Mouse (Mus musculus) retina, embryonic 14.5 days (tissue): ENCODE data around the gene Hmgcr.

Experiments
- DNase-seq: peaks from one replicate; pipeline ENCODE4 v3.0.0-alpha.2; 2015; ENCODE audit warnings: low spot score

The Hmgcr gene

DNA sequence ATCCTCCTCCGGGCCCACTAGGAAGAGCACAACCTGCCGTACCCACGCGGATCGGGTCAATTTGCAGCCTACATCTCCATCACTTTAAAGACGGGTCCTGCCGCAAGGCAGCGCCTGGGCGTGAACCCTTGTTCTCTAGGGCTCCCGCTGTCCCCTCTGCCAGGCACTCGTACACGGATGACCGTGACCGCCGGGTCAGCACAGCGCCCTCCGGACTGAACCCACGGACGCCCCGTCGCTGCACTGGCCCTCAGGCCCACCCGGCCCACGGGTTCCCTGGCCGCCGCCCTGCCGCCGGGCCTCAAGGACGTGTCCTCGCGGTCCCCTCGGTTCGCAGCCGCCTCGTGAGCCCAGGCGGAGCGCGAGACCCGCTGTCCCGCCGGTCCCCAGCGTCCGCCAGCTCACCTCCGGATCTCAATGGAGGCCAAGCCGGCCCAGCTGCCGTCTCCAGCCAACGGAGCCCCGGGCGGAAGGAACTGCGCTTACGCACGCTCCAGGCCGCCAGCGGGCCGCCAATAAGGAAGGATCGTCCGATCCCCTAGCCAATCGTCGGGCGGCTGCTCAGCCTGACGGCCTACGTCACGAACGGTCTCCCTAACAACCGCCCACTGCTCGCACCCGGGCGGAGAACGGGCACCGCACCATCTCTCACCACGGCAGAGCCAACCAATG is at the start of gene Hmgcr:
Gene Hmgcr (minus strand): TSS at position 531 of the 672 bp plus-strand sequence.
- peak; percentile 98 for DNase-seq

DNA sequence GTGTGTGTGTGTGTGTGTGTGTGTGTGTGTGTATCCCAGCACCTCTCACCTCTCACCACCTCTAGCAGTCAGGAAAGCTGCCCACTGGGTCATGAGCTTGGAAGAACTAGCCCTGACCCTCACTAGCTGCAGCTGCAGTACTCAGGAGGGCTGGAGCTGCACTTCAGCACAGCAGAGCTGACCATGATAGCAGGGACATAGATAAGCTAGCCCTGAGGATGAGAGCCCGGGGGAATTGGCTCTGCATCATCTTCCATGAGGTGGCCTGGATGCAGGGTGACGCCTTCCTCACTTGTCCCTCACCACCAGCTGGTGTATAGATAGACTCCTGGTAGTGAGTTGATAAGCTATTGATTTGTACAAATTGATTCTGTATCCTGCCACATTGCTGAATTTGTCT is 49.3 kb upstream of the Hmgcr start:
- DNase-seq, result no peak

GRCm38 (mm10) chr13:96717821-96718220 is 47.1 kb upstream of the Hmgcr start:
- no peak for DNase-seq

DNA sequence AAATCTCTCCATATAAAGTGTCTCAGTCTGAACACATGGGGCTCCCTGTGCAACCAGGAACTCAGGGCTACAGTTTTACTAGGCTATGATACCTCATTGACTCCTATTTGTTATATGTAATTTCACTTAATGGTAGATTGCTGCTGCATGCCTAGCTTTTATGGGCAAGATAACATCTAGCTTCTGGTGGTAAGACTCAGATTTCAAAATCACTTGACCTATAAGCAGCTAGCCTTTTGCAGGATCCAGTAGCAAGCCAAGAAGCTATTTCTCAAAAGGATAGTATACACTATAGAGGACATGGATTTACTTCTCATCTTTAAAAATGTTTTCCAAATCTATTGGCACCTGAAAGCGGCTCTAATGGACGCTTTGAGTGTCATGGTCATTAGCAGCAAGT is 45.6 kb upstream of the Hmgcr start:
- DNase-seq, result no peak

GRCm38 (mm10) chr13:96709269-96710233 is 38.8 kb upstream of the Hmgcr start:
- DNase-seq, result no peak

DNA sequence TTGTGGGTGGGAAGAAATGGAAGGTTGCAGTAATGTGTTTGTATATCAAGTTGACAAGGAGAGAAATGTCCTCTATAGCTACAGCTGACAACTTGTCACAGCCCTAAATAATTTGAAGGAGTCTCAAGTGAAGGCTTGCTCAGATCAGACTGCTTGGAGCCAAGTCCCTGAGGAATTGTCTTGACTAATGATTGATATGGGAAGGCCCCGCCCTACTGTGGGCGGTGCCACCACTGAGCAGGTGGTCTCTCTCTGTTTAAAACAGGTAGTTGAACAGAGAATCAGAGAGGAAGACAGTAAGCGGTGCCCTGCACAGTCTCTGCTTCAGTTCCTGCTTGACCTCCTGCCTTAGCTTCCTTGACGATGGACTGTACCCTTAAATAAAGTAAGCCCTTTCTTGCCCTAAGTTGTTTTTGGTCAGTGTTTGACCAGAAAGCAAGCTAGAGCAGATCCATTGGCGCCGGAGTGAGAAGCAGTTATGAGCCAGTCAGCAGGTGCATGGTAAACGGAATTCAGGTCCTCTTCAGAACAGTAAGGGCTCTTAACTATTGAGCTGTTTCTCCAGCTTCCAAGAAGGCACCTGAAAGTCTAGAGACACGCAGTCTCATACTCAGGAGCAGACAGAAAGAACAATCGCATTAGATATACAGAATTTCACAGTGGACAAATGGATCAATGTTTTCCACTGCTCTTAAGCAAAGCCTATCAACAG is 32.0 kb upstream of the Hmgcr start:
- no peak for DNase-seq

- DNase-seq, result no peak
Observed at GRCm38 (mm10) chr13:96697805-96698586, 27.3 kb upstream of the Hmgcr start.

DNA sequence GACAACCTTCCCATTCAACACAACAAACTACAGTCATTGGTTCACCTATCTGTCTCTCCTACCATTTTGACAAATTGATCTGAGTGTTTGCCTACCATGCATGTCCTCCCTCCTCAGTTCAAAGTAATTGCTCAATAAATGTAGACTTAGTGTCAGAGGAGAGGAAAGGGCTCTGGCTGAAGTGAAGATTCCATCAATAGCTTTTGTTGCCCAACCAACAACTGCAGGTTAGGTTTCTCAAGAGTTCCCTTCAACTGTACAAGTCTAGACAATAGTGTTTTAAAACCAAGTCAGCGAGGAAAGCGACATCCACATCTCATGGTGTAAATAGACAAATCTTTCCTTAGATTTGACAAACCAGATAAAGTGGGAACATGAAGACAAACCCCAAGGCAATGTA is 24.7 kb upstream of the Hmgcr start:
- DNase-seq, result no peak

- DNase-seq, result no peak
Observed at GRCm38 (mm10) chr13:96689901-96690300, 19.2 kb upstream of the Hmgcr start.

- DNase-seq, result no peak
Observed at GRCm38 (mm10) chr13:96687261-96687660, 16.5 kb upstream of the Hmgcr start.

DNA sequence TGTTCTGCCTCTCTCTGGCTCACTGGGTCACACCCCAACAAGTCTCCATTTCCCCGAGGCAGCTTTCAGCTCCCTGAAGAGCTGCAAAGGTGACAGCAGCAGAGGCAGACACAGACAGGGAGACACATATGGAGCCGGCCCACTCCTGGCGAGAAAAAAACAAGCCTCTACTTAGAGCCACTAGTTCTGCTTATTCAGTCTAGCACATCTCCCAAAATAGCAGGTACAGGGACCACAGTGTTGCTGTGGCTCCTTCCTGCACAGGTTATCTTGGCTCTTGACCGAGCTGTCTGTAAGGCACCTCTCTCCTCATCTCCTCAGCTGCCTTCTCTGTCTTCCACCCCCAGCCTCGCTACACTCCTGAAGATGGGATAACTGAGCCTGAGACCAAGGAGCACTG is 14.0 kb upstream of the Hmgcr start:
- no peak for DNase-seq

GRCm38 (mm10) chr13:96681088-96681620 is 10.4 kb upstream of the Hmgcr start:
- no peak for DNase-seq

DNA sequence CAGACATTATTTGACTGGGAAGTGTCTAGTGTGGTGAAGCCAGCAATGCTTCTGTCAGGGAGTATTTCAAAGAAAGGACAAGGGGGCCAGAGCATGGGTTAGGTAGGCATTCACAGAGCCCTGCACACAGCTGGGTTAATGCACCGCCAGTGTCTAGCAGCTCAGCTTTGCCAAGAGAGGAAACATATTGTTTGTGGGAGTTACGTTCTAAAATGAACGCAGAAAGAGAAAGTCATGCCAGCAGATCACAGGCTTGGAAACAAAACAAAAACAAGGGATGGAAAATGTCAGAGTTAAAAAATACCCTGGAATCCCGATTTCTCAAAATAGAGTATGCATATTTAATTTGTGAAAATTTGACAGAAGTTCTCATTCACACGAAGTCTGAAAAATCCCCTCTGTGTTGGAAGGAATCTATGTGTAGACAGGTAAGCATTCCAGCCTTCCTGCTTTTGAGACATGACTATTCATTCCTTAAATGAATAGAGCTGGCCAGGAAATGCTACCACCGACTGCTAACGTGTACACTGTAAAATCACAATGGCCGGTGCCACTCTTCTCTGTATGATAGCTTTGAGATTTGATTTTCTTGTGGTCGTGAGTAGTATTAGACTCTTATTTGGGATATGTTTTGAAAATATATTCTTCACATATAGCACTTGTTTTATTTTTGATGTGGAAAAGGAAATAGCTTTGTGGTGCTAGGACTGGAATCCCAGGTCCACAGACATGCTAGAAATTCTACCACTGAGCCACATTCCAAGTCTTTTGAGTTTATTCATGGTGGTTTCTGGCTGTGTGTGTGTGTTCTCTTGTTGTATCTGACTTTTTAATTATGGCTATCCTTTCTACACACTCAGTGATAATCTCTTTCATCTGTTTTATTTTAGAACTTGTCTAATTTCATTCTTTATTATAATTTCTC is 9.7 kb upstream of the Hmgcr start:
- no peak for DNase-seq

DNA sequence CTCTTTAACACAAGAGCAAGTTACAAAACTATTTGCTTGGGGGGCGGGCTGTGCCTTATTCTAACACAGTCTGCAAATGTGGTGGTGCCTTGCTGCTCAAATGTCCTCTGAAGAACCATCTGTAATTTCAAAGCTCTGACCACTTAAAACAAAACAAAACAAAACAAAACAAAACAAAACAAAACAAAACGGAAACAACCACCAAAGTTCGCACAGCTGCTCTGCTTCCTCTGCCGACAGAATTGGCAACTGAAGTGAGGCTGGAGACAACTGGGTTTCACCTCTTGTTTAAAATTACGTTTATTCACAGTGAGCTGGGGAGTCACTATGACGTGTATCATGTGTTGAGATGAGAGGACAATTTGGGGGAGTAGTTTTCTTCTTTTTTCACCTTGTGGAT is 7.9 kb upstream of the Hmgcr start:
- DNase-seq, result no peak

DNA sequence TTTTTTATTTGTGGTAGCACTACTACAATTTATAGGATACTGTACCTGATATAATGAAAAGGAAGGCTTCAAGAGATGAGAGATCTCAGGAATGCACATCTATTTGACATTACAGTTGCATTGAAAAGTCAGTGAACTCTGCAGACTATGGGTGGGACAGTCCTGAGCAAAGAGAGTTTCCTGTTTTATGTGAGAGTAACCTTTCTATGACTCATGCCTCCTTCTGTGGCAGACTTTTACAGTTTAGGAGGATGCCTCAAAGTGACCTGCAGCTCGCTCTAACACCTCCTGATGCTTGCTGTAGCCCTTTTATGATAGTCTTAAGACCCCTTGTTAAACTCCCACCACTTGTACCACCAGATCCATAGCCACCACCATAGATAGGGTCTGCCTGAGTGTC is 6.3 kb upstream of the Hmgcr start:
- no peak for DNase-seq

DNA sequence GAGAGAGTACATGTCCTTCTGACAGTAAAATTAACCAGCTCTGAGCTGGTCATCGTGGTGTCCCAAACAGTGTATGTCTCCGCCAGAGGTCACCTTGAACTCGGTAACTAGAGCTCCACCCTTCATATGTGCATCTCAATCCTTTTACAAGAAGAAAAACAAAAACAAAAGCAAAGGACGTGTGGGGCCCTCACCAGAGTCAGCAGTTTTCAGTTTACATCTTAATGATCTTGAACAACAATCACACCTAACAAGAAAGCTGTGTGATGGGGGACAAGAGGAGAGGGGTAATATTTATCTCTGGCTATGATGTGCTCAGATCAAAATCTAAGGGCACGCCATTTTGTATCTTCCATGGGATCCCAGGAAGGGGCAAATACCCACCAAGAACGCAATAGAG is 5.0 kb upstream of the Hmgcr start:
- DNase-seq, result no peak

GRCm38 (mm10) chr13:96673817-96674216 is 3.1 kb upstream of the Hmgcr start:
- no peak for DNase-seq

- DNase-seq, result no peak
Observed at GRCm38 (mm10) chr13:96672276-96672675, 1.5 kb upstream of the Hmgcr start.

DNA sequence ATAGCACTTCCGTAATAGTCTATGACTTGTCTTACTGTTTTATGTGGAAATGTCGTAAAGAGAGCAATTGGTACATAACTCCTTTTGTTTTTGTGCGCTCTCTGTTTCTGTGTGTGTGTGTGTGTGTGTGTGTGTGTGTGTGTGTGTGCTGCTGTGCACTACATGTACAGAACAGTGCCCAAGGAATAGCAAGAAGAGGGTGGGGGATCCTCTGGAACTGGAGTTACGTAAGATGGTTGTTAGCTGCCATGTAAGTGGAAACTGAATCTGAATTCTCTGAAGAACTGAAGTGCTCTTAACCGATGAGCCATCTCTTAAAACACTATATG is 1.1 kb upstream of the Hmgcr start:
- peak; percentile 32 for DNase-seq

DNA sequence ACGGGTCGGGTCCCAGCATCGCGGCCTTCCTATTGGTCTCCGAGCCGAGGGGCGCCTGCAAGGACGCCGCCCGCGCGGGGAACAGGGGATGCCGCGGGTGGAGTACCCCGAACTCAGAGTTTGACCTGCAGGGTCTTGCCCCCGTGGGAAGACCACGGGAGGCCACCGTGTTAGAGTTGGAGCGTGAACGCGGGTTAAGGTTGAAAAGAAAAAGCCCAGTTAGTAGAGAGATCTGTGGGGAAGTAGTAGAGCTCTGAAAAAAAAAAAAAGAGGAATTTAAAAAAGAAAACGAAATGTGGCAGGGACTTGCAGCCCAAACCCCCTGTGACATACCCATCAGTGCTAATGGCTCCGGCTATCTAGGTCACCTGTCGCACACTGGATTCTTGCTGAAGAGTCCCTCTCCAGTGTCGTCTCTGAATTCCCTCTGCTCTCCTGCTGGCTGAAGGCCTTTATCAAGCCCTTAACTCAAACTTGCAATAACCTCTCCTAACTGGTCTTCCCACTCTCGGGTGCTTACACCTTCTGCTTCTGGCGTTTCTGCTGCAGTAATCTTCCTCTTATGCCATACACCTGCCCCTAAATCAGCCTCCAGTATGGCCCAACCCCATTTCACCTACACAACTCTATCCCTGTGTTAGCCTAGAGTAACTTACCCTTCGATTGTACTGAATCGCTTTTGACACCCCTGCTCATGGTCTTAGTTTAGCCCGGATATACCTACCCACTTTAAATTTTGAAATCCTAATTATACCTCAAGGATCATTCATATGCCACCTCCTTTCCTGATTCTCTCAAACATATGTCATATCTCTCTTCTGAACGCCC is 556 bp upstream of the Hmgcr start:
- no peak for DNase-seq
